Mouse (Mus musculus) midbrain, embryonic 10.5 days (tissue): ENCODE results near the gene Apba1. TPM values are rescaled to one million over a fixed set of nuclear protein-coding genes. Genes with fewer than 3 reads are reported as not detected.
A peak's percentile ranks its signal among the peaks of the same experiment; 100 is the strongest.

ENCODE experiments used
- DNase-seq: peaks from one replicate; pipeline ENCODE4 v3.0.0-alpha.2; 2017; ENCODE audit warnings: low spot score
- H3K27ac ChIP-seq: fragments of 300-500 bp; sonication (generic); replicated peaks from 2 replicates; pipeline ENCODE4 v1.5.1; 2016; ENCODE audit warnings: mild to moderate bottlenecking
- H3K27me3 ChIP-seq: fragments of 300-500 bp; sonication (generic); 2 replicates; pipeline ENCODE4 v1.6.1; 2016; ENCODE audit warnings: low read depth, mild to moderate bottlenecking; ENCODE audit not compliant: poor library complexity, severe bottlenecking
- H3K36me3 ChIP-seq: fragments of 300-500 bp; sonication (generic); 2 replicates; pipeline ENCODE4 v1.6.1; 2016; ENCODE audit warnings: mild to moderate bottlenecking, moderate library complexity
- H3K4me1 ChIP-seq: fragments of 300-500 bp; sonication (generic); 2 replicates; pipeline ENCODE4 v1.6.1; 2016
- H3K4me3 ChIP-seq: fragments of 300-500 bp; sonication (generic); 2 replicates; pipeline ENCODE4 v1.5.1; 2016; ENCODE audit warnings: mild to moderate bottlenecking, moderate library complexity
- H3K9me3 ChIP-seq: fragments of 300-500 bp; sonication (generic); replicated peaks from 2 replicates; pipeline ENCODE4 v1.6.1; 2016; ENCODE audit warnings: mild to moderate bottlenecking
- WGBS: fragments of 180-500 bp; shearing (Covaris S2); methylation state at CpG from one replicate; pipeline ENCODE4 v1.1.7; 2016; 5-methylcytosine and 5-hydroxymethylcytosine counted together
- polyA plus RNA-seq: library from polyadenylated mRNA; unstranded; fragments of >200 nt; fragmentation: Nextera tagmentation; extraction: Ambion mirVana; gene quantifications from 2 replicates; pipeline ENCODE4 v1.2.1, GENCODE M21; 2016

The Apba1 gene
- polyA plus RNA-seq, 1 experiment from 2014 or later = 0.22 TPM

- peaks cover 19% of the 10 kb centered on the region for H3K4me1 ChIP-seq
- H3K27me3 ChIP-seq = peaks cover 10% of the 10 kb centered on the region
- no peaks in the 10 kb centered on the region for H3K36me3 ChIP-seq
- WGBS = 71% methylated on average over 7 of the region's 7 CpGs
- H3K9me3 ChIP-seq = no peaks in the 10 kb centered on the region
- no peak overlapping the region for H3K4me3 ChIP-seq
- no peak overlapping the region for H3K27ac ChIP-seq
- no peak for DNase-seq
Measured at GRCm38 (mm10) chr19:23957563-23957962, 198.9 kb downstream of the Apba1 start.

- no peak for DNase-seq
- WGBS = 51% methylated on average over 6 of the region's 6 CpGs
- Histone ChIP-seq H3K36me3 (no peaks in the 10 kb centered on the region), H3K27me3 (peaks cover 10% of the 10 kb centered on the region), H3K4me3 (no peak overlapping the region), H3K27ac (no peak overlapping the region), H3K9me3 (no peaks in the 10 kb centered on the region), H3K4me1 (peaks cover 19% of the 10 kb centered on the region)
Measured at GRCm38 (mm10) chr19:23958925-23959324, 200.2 kb downstream of the Apba1 start.

GRCm38 (mm10) chr19:23959870-23960269 is 201.2 kb downstream of the Apba1 start:
- H3K4me3 ChIP-seq = no peak overlapping the region
- H3K36me3 ChIP-seq = no peaks in the 10 kb centered on the region
- peak overlapping the region; percentile 38; the same call in 1 of the 2 replicates for H3K27ac ChIP-seq
- no peaks in the 10 kb centered on the region for H3K9me3 ChIP-seq
- H3K27me3 ChIP-seq = peaks cover 10% of the 10 kb centered on the region
- WGBS = 52% methylated on average over 7 of the region's 7 CpGs
- no peak for DNase-seq
- peaks cover 26% of the 10 kb centered on the region for H3K4me1 ChIP-seq

GRCm38 (mm10) chr19:23960275-23960674 is 201.6 kb downstream of the Apba1 start:
- WGBS = 29% methylated on average over 3 of the region's 3 CpGs
- H3K27ac ChIP-seq = peak overlapping the region; percentile 38; the same call in 1 of the 2 replicates
- no peak for DNase-seq
- H3K4me3 ChIP-seq = no peak overlapping the region
- no peaks in the 10 kb centered on the region for H3K9me3 ChIP-seq
- H3K27me3 ChIP-seq = peaks cover 10% of the 10 kb centered on the region
- peaks cover 26% of the 10 kb centered on the region for H3K4me1 ChIP-seq
- no peaks in the 10 kb centered on the region for H3K36me3 ChIP-seq

- Histone ChIP-seq H3K4me3 (no peak overlapping the region), H3K9me3 (no peaks in the 10 kb centered on the region), H3K36me3 (no peaks in the 10 kb centered on the region), H3K27ac (peak overlapping the region; percentile 38; the same call in 1 of the 2 replicates), H3K4me1 (peaks cover 26% of the 10 kb centered on the region), H3K27me3 (peaks cover 10% of the 10 kb centered on the region)
- DNase-seq = no peak
- WGBS = 81% methylated on average over 6 of the region's 6 CpGs
Measured at GRCm38 (mm10) chr19:23960831-23961447, 202.3 kb downstream of the Apba1 start.

- peak; percentile 80 for DNase-seq
- Histone ChIP-seq H3K4me3 (no peak overlapping the region), H3K4me1 (peaks cover 26% of the 10 kb centered on the region), H3K27ac (no peak overlapping the region), H3K36me3 (no peaks in the 10 kb centered on the region), H3K27me3 (peaks cover 10% of the 10 kb centered on the region), H3K9me3 (no peaks in the 10 kb centered on the region)
- 4% methylated on average over 8 of the region's 8 CpGs for WGBS
Measured at GRCm38 (mm10) chr19:23961516-23961915, 202.8 kb downstream of the Apba1 start.

GRCm38 (mm10) chr19:23964401-23964910 is 205.8 kb downstream of the Apba1 start:
- DNase-seq = no peak
- no peak overlapping the region for H3K4me3 ChIP-seq
- peaks cover 10% of the 10 kb centered on the region for H3K27me3 ChIP-seq
- no peak overlapping the region; the same call in 1 of the 2 replicates for H3K27ac ChIP-seq
- H3K9me3 ChIP-seq = no peaks in the 10 kb centered on the region
- WGBS = 77% methylated on average over 10 of the region's 10 CpGs
- peaks cover 33% of the 10 kb centered on the region for H3K4me1 ChIP-seq
- no peaks in the 10 kb centered on the region for H3K36me3 ChIP-seq

- WGBS = 97% methylated on average over 9 of the region's 9 CpGs
- Histone ChIP-seq H3K36me3 (no peaks in the 10 kb centered on the region), H3K4me1 (peaks cover 15% of the 10 kb centered on the region), H3K27me3 (0 out of 2 replicates have a peak, but pooled peaks cover 4% of the 10 kb centered on the region), H3K9me3 (no peaks in the 10 kb centered on the region), H3K4me3 (no peak overlapping the region), H3K27ac (no peak overlapping the region)
- DNase-seq = no peak
Measured at GRCm38 (mm10) chr19:23966376-23966775, 207.7 kb downstream of the Apba1 start.

GRCm38 (mm10) chr19:23967156-23967555 is 208.5 kb downstream of the Apba1 start:
- DNase-seq = no peak
- Histone ChIP-seq H3K27me3 (0 out of 2 replicates have a peak, but pooled peaks cover 2% of the 10 kb centered on the region), H3K4me1 (peaks cover 13% of the 10 kb centered on the region; the same call in 1 of the 2 replicates), H3K4me3 (no peak overlapping the region), H3K36me3 (no peaks in the 10 kb centered on the region), H3K9me3 (no peaks in the 10 kb centered on the region), H3K27ac (no peak overlapping the region)
- 52% methylated on average over 2 of the region's 2 CpGs for WGBS

- WGBS = 49% methylated on average over 5 of the region's 5 CpGs
Measured at GRCm38 (mm10) chr19:23968125-23968861, 209.6 kb downstream of the Apba1 start.

GRCm38 (mm10) chr19:23968862-23969225 is 210.2 kb downstream of the Apba1 start:
- H3K36me3 ChIP-seq = no peaks in the 10 kb centered on the region
- no peak overlapping the region for H3K4me3 ChIP-seq
- no peaks in the 10 kb centered on the region for H3K9me3 ChIP-seq
- no peak for DNase-seq
- WGBS = 76% methylated on average over 2 of the region's 2 CpGs
- H3K27ac ChIP-seq = no peak overlapping the region
- H3K4me1 ChIP-seq = peaks cover 22% of the 10 kb centered on the region
- H3K27me3 ChIP-seq = no peaks in the 10 kb centered on the region

More at GRCm38 (mm10) chr19:23968125-23968861, 209.6 kb downstream of the Apba1 start:
- Histone ChIP-seq H3K4me1 (peaks cover 18% of the 10 kb centered on the region), H3K27ac (no peak overlapping the region), H3K27me3 (no peaks in the 10 kb centered on the region), H3K9me3 (no peaks in the 10 kb centered on the region), H3K36me3 (no peaks in the 10 kb centered on the region), H3K4me3 (no peak overlapping the region)
- no peak for DNase-seq

- Histone ChIP-seq H3K27me3 (no peaks in the 10 kb centered on the region), H3K9me3 (no peaks in the 10 kb centered on the region), H3K4me3 (no peak overlapping the region), H3K27ac (no peak overlapping the region), H3K4me1 (peaks cover 15% of the 10 kb centered on the region), H3K36me3 (peaks cover 7% of the 10 kb centered on the region)
- WGBS = 96% methylated on average over 3 of the region's 3 CpGs
- no peak for DNase-seq
Measured at GRCm38 (mm10) chr19:23970374-23970773, 211.7 kb downstream of the Apba1 start.

- no peak for DNase-seq
- Histone ChIP-seq H3K36me3 (peaks cover 8% of the 10 kb centered on the region), H3K27ac (0 out of 2 replicates have a peak overlapping the region, but pooled peaks have one; percentile 15), H3K4me3 (no peak overlapping the region), H3K4me1 (peaks cover 15% of the 10 kb centered on the region), H3K9me3 (no peaks in the 10 kb centered on the region), H3K27me3 (no peaks in the 10 kb centered on the region)
- 94% methylated on average over 7 of the region's 7 CpGs for WGBS
Measured at GRCm38 (mm10) chr19:23971391-23971790, 212.7 kb downstream of the Apba1 start.
